Mouse (Mus musculus) thymus, postnatal 10 days (tissue): Measurements from ENCODE around the gene Arhgap8.

Experiments
- DNase-seq, 2 experiments: peaks; one replicate each; pipeline ENCODE4 v3.0.0; 2021; ENCODE audit warnings: low spot score in 2 of 2

Gene Arhgap8

GRCm38 (mm10) chr15:84719791-84720190 is at the start of gene Arhgap8:
Arhgap8 (plus strand) TSS chr15:84720052.
- DNase-seq = no peak

GRCm38 (mm10) chr15:84670657-84671055 is 49.2 kb upstream of the Arhgap8 start:
- no peak for DNase-seq

GRCm38 (mm10) chr15:84671401-84672307 is 48.2 kb upstream of the Arhgap8 start:
- peak in 1 of 2 experiments; percentile 67 for DNase-seq

GRCm38 (mm10) chr15:84672308-84672615 is 47.6 kb upstream of the Arhgap8 start:
- DNase-seq = no peak

GRCm38 (mm10) chr15:84672616-84673015 is 47.2 kb upstream of the Arhgap8 start:
- no peak for DNase-seq

GRCm38 (mm10) chr15:84674329-84675067 is 45.4 kb upstream of the Arhgap8 start:
- no peak for DNase-seq

- no peak for DNase-seq
These were observed 44.5 kb upstream of the Arhgap8 start for GRCm38 (mm10) chr15:84675317-84675716.

GRCm38 (mm10) chr15:84677943-84678342 is 41.9 kb upstream of the Arhgap8 start:
- DNase-seq = no peak

GRCm38 (mm10) chr15:84679090-84679489 is 40.8 kb upstream of the Arhgap8 start:
- no peak for DNase-seq

GRCm38 (mm10) chr15:84679794-84680193 is 40.1 kb upstream of the Arhgap8 start:
- DNase-seq = no peak

GRCm38 (mm10) chr15:84680545-84681454 is 39.1 kb upstream of the Arhgap8 start:
- DNase-seq = peak; percentile 62 to 76

GRCm38 (mm10) chr15:84681455-84682193 is 38.2 kb upstream of the Arhgap8 start:
- peak; percentile 40 to 43 for DNase-seq

GRCm38 (mm10) chr15:84682206-84682605 is 37.6 kb upstream of the Arhgap8 start:
- DNase-seq = no peak

- DNase-seq = no peak
These were observed 37.0 kb upstream of the Arhgap8 start for GRCm38 (mm10) chr15:84682821-84683220.

GRCm38 (mm10) chr15:84684520-84684919 is 35.3 kb upstream of the Arhgap8 start:
- DNase-seq = no peak

- DNase-seq = no peak
These were observed 34.4 kb upstream of the Arhgap8 start for GRCm38 (mm10) chr15:84685417-84685816.

GRCm38 (mm10) chr15:84687904-84688303 is 31.9 kb upstream of the Arhgap8 start:
- no peak for DNase-seq

- DNase-seq = no peak
These were observed 30.5 kb upstream of the Arhgap8 start for GRCm38 (mm10) chr15:84689356-84689755.

GRCm38 (mm10) chr15:84691513-84691912 is 28.3 kb upstream of the Arhgap8 start:
- DNase-seq = no peak

GRCm38 (mm10) chr15:84692645-84693044 is 27.2 kb upstream of the Arhgap8 start:
- no peak for DNase-seq

- no peak for DNase-seq
These were observed 23.8 kb upstream of the Arhgap8 start for GRCm38 (mm10) chr15:84696021-84696420.
